Mouse (Mus musculus) adrenal gland, adult 8-10 months (tissue): ENCODE measurements at regions not wholly inside any gene's neighbourhood (a gene's known extent, or its start where the extent isn't known, plus 50 kb on each side); places are given as distances from the start of the nearest gene placed in this dataset.
A peak's percentile ranks its signal among the peaks of the same experiment; 100 is the strongest.

Experiments used
- DNase-seq: peaks from one replicate; pipeline ENCODE4 v3.0.0; 2022

DNA sequence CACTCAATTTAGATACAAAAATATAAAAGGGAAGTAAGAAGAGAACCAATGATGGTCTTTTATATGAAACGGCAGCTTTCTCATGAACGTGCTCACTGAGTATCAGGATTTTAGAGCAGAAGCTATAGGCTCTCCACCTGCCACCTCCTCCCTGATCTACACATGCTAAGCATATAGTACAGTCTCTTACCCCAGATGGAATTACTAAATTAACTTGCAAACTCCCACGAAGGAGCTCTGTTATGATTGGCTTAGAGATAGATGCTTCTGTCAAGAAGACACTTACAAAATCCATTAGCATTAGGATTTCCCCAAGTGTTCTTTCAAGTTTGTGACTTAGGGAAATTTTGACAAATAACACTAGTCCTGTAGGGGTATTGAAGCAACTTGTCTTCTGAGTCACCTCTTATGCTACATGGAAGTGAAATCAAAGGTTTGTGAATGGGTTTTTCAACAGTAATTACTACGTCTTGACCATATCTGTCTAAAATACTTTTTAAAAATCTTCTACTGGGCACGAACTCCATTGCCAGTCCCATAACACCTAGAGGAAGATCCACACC lies 60.6 kb downstream of the Crygs start:
- no peak for DNase-seq

DNA sequence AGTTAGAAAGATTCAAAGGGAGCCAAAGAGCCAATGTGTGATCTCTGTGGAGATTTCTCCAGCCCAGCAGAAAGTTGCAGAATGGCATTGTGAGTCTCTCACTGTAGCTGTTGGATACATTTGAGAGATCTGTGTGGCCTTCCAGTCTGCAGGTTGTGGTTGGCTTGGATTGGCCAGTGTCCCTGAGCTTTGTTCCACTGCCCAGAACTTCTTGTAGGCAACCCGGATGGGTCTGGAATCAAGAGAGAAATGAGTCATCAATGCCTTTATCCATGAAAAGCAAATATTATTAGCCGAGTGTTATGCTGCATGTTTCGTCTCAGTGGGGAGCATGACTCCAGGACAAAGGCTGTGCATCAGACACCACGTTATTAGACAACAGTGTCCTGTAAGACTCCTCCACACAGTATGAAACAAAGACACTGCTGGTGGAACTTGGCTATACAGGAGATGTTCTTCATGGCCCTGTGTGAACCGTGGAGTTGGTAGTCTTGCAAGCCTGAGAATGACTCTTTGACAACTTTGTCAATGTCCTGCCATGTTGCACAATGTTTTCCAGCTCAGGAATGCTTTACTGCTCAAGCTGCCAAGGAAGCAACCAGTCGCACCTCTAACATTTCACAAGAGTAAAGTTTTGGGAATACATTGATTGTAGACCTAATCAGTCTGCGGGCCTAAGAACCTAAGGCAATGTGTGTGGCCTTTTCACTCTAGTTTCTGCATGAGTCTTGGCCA lies 67.1 kb downstream of the Crygs start:
- DNase-seq, result no peak

DNA sequence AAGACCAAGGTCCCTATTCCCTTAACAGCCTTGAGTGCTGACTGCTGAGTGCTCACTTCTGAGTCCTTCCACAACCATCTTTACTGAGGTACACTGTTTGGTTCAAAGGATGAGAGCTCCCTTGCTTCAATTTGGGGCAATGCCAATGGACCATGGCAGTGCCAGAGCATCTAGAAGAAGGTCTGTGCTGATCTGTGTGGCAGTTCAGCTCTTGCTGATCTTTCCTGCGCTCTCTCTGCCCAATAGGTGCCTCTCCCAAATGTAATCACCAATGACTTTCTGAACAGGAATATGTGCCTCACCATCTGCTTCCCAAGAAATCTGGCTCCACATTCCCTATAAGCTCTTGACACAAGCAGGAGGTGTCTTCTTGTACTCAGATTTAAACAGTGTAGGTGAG lies 67.9 kb downstream of the Crygs start:
- no peak for DNase-seq

DNA sequence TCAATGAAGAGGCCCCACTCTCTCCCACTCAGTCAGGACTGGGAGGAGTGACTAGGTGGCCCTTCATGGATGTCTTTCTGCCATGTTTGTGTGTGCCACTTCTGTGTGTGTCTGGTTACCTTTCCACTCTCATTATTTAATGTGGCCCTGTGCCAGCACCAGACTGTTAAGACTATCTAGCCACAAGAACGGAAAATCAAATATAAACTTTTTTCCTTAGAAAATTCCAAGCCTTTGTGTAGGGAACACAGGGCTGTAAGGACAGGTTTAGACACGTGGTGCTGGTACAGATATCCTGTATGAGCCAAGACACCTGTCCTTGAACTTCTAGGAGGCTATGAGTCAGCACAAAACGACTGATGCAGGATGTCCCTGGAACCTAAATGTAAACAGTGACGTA lies 69.9 kb downstream of the Crygs start:
- no peak for DNase-seq

DNA sequence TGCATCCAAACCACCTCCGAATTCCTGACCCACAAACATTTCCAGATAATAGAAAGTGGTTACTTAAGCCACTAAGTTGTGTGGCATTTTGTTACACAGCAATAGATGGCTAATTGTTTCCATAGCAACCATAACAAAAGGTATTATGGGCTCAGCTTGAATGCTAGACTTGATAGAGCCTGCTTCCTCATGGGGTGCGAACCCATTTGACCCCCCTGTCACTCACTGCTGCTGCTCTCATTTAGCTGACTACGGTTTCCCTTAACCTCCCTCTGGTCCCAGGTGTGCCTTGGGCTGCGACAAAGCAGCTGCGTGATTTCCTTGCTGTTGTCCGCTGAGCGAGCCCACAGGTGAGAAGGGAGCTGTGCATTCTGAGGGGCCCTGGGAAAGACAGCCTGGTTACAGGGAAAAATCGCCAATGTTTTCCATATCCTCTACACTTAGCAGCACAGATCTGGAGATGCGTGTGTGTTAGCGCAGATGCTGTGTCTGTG lies 76.8 kb downstream of the Crygs start:
- no peak for DNase-seq

DNA sequence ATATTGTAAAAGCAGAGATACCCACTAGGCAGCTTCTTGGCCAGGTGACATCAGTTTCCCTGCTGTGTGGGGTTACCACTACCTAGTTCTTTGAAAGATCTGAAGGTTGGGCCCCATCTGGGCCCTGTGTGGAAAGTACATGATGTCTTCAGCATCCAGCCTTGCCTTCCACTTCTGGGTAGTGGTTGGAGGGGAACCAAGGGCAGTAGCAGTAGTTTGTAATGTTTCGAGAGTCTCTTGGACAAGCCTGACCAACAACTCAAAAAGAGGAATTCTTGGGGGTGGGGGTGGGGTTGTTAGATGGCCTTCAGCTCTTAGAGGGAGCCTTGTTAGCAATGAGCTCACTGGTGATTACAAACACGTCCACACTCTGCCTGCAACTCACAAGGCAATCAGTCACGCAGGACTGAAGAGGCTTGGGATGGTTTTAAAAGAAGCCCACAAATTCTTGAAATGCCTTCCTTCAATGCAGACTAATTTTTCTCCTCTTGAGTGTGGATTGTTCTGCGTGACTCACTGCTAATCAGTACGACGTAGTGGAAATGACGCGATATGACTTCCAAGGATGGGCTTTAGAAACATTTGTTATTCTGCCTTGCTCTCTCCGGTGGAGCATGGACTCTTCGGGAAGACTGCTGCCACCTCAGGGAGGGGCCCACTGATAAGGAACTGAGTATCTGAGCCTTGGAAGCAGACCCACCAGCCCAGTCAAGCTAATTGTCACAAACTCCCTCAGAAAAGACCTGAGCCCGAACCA lies 76.9 kb upstream of the Dgkg start:
- no peak for DNase-seq

DNA sequence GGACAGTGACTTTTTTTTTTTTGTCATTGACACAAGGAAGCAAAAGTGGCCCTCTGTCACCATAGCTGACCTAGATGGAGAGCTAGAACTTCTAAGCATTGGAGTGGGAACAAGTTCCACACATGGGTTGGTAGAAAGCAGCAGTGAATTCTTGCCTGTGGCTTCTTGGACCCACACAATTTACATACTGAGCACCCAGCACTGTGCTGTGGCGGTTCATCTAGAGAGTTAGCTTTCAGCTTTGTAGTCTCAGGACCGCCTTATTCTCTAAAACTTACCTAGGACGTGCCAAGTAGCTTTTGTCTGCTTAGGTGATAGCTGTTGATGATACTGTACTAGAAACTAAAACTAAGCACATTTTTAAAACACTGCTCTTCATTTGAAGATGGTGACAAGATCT lies 72.1 kb upstream of the Dgkg start:
- DNase-seq, result no peak

DNA sequence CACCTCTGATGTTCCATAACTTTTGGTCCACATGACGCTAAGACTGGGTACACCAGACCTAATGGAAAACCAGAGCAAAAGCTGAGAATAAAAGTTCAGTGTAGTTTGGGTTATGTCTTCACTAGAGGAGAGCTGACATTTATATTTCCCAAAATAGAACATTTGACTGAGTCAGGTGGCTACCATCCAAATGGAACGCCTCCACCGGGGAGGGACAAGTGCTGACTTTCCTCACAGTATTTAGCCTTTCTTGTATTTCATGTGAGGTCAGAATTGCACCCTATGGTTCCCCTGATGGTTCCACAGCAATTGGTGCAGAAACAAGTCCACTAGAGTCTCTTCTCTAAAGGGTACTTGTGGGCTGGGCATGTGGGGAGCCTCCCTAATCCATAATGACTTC lies 68.2 kb upstream of the Dgkg start:
- peak; percentile 44 for DNase-seq

DNA sequence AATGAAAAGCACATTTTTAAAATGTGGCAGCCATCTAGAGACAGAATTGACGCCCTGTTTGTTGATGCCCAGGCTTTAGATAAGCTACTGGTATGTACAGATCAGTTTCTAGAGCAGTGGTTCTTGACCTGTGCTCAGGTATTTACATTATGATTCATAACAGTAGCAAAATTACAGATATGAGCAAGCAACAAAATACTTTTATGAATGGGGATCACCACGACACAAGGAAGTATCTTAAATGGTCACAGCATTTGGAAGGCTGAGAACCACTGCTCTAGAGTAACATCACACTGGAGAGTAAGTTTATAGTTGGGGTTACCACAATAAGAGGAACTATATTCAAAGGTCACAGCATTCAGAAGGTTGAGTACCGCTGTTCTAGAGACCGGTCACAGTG lies 66.3 kb upstream of the Dgkg start:
- no peak for DNase-seq

DNA sequence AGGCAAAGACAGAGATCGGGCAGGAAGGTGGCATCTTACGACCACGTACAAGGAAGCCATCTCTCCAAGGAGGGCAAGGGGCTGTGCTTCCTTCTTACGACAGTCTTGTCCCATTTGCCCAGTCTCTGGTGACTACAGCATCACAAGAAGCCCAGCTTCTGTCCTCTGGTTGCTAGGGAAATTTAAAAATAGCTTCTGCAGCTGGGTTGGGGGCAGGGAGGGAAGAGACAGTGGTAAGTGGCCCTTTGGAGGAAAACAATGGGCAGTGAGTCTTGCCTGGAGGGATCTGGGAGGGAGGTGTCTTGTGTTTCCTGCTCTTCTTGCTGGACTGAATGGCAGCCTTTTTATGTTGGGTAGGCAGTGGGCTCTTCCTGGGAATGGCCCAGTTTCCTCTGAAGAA lies 62.8 kb upstream of the Dgkg start:
- DNase-seq, result no peak

DNA sequence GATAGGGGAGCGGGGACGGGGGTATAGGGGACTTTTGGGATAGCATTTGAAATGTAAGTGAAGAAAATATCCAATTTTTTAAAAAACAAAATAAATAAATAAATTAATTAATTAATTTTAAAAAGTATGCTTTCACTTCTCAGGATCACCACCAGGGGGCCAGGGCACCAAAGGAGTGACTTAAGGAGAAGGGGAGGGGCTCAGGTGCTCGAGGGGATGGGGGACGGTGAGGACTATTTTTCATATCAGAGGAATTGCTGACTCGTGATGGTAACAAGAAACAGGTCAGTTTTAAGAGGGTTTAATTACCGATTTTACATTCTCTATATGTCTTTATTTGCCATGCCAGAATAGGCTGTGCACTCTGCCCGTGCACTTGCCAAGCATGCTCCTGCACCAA lies 62.3 kb upstream of the Dgkg start:
- no peak for DNase-seq

DNA sequence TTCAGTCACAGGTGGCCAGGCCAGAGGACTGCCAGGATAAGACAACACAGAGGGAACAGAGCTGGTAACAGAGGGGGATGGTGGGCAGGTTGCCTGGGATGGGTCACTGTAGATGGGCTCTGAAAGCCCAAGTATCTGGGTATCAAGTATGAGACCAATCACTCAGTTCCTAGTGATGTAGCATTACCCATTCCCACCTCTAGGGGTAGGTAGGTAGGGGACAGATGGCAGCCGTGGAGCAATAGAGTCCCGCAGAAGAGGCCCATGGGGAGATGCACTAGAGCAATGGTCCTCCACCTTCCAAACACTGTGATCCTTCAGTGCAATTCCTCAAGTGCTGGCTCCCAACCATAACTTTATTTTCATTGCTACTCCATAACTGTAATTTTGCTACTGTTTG lies 60.4 kb upstream of the Dgkg start:
- DNase-seq, result no peak

DNA sequence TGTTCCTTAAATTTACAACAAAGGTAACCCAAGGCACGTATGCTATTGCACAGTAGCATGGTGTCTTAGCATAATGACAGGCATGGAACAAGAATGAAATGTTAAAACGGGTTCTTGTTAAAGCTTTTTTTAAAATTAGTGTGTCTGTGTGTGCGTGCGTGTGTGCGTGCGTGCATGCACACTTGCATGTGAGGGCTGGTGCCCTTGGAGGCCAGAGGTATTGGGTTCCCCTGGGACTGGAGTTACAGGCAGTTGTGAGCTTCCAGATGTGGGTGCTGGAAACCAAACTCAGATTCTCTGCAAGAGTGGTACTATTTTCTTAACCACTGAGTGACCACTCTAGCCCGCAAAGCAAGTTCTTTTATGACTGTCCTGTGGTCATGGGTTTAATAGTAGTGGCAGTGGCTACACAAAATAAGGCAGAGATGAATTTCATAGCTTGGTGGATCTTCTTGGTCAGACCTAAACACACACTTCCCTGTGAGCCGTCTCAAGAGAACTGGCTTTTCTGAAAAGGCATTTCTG lies 59.3 kb upstream of the Dgkg start:
- DNase-seq, result no peak

DNA sequence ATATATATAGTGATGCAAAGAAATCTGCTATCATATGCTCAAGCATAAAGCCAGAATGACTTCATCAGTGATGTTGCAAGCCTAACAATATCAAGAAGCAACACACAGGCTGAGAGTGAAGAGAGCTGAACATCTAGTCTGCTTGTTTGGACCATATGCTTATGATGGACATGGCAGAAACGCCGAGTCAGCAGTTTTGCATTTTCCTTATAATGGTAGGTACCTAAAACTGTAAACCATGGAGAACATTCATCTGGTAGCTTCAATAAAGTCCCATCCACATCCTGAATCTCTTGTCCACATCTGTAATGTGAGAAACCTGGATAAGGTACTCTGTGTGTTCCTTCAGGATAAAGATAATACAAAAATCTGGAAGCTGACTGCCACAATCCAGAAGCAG lies 57.3 kb upstream of the Dgkg start:
- DNase-seq, result no peak

DNA sequence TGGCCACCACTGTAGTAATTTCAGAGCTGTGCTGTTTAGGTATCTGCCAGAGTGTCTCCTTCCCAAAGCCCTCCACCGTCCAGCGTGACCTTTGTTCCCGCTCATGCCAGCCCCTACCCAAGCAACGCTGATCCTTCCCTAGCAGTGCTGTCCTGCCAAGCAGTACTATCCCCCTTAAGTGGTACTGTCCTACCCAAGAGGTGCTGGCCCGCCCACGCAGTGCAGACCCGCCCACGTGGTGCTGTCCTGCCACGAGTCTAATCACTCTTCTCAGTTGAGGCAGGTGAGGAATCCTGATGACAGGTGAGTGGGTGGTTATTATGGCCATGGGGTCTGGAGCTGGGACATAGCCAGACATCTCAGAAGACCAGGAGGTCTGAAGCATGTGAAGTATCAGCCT lies 51.7 kb upstream of the Dgkg start:
- DNase-seq, result no peak
